Mouse (Mus musculus) heart, adult 2 months (tissue): Measurements from ENCODE around the gene Chd5. TPM values are rescaled to one million over a fixed set of nuclear protein-coding genes. Genes with fewer than 3 reads are reported as not detected.

Experiments used
- DNase-seq, 2 experiments: peaks; one replicate each; pipeline ENCODE4 v3.0.0; 2021
- H3K27ac ChIP-seq: fragments of 200-600 bp; 2 replicates; pipeline ENCODE4 v1.8.1; 2022
- H3K27me3 ChIP-seq: fragments of 200-500 bp; 2 replicates; pipeline ENCODE4 v1.6.1; 2012; ENCODE audit warnings: mild to moderate bottlenecking, low read length, inconsistent platforms, mixed read lengths; ENCODE audit not compliant: control insufficient read depth, insufficient read depth
- H3K36me3 ChIP-seq: fragments of 200-500 bp; 2 replicates; pipeline ENCODE4 v1.6.1; 2012; ENCODE audit warnings: low read length, inconsistent platforms; ENCODE audit not compliant: control insufficient read depth, insufficient read depth
- H3K4me1 ChIP-seq: fragments of 200-500 bp; 2 replicates; pipeline ENCODE4 v1.6.1; 2011; ENCODE audit warnings: low read length; ENCODE audit not compliant: control insufficient read depth, insufficient read depth
- H3K4me3 ChIP-seq: fragments of 200-600 bp; 2 replicates; pipeline ENCODE4 v1.8.1; 2022
- H3K79me2 ChIP-seq: fragments of 200-500 bp; replicated peaks from 2 replicates; pipeline ENCODE4 v1.6.1; 2012; ENCODE audit warnings: mild to moderate bottlenecking, inconsistent platforms, low read length, moderate library complexity, mixed read lengths; ENCODE audit not compliant: control insufficient read depth, insufficient read depth
- H3K9ac ChIP-seq: fragments of 200-500 bp; 2 replicates; pipeline ENCODE4 v1.6.1; 2012; ENCODE audit warnings: low read depth, mild to moderate bottlenecking, control low read depth, inconsistent platforms, low read length, mixed read lengths
- CTCF ChIP-seq: fragments of 200-600 bp; IDR thresholded peaks from 2 replicates; pipeline ENCODE4 v1.8.1; 2022; ENCODE audit warnings: antibody characterized with exemption, mild to moderate bottlenecking, moderate library complexity
- EP300 ChIP-seq: fragments of 200-500 bp; IDR thresholded peaks from 2 replicates; pipeline ENCODE4 v1.6.1; 2011; ENCODE audit warnings: low read depth, low read length, control low read depth; ENCODE audit not compliant: insufficient read depth
- POLR2A ChIP-seq: fragments of 200-500 bp; IDR thresholded peaks from 2 replicates; pipeline ENCODE4 v1.6.1; 2011; ENCODE audit warnings: mild to moderate bottlenecking, low read depth, low read length, control low read depth; ENCODE audit not compliant: insufficient read depth
- WGBS: fragments of 180-500 bp; shearing (Covaris S2); methylation state at CpG from one replicate; pipeline ENCODE4 v1.1.7; 2018; 5-methylcytosine and 5-hydroxymethylcytosine counted together
- intact Hi-C: fragments of 180-260 bp; cut with DNase I; formaldehyde crosslinking; loops from one replicate; pipeline ENCODE4 v1.15.1; 2025
- polyA plus RNA-seq: library from polyadenylated mRNA; depleted of rRNA; stranded (reverse); fragments of >200 nt; gene quantifications from 2 replicates; pipeline ENCODE4 v1.2.3, GENCODE M21; 2012
- total RNA-seq, 2 experiments: library from RNA; stranded (reverse); gene quantifications; 2 replicates each; pipeline ENCODE4 v1.2.3; 2021

Chd5 gene
- total and polyA plus RNA-seq, 3 experiments: 0.13 to 0.48 (median 0.18) TPM

- no peaks in the 10 kb centered on the region for H3K4me1 ChIP-seq
- no peaks in the 10 kb centered on the region for H3K36me3 ChIP-seq
- TF ChIP-seq CTCF: no peak
- no peak for TF ChIP-seq POLR2A
- TF ChIP-seq EP300: no peak
- no peak overlapping the region for H3K4me3 ChIP-seq
- H3K79me2 ChIP-seq: no peaks in the 10 kb centered on the region
- intact Hi-C loops: no loop called here
- WGBS: 68% methylated on average over 14 of the region's 14 CpGs
- no peaks in the 10 kb centered on the region for H3K27me3 ChIP-seq
- no peak overlapping the region for H3K27ac ChIP-seq
- DNase-seq: no peak
- H3K9ac ChIP-seq: no peak overlapping the region
These were observed 15.6 kb downstream of the Chd5 start for GRCm38 (mm10) chr4:152353886-152354637.

- H3K27me3 ChIP-seq: peaks cover 3% of the 10 kb centered on the region; the same call in 1 of the 2 replicates
- H3K9ac ChIP-seq: no peak overlapping the region
- intact Hi-C loops: no loop called here
- no peak overlapping the region for H3K4me3 ChIP-seq
- no peaks in the 10 kb centered on the region for H3K4me1 ChIP-seq
- H3K36me3 ChIP-seq: no peaks in the 10 kb centered on the region
- H3K27ac ChIP-seq: no peak overlapping the region
- WGBS: 64% methylated on average over 7 of the region's 7 CpGs
- TF ChIP-seq CTCF (no peak), EP300 (no peak), POLR2A (no peak)
- DNase-seq: no peak
- no peaks in the 10 kb centered on the region for H3K79me2 ChIP-seq
These were observed 17.2 kb downstream of the Chd5 start for GRCm38 (mm10) chr4:152355672-152356071.

- TF ChIP-seq EP300: no peak
- WGBS: 8% methylated on average over 11 of the region's 11 CpGs
- H3K27ac ChIP-seq: no peak overlapping the region
These were observed 21.2 kb downstream of the Chd5 start for GRCm38 (mm10) chr4:152359700-152360099.

GRCm38 (mm10) chr4:152360855-152361254, 22.4 kb downstream of the Chd5 start:
- WGBS: 4% methylated on average over 24 of the region's 24 CpGs
- peaks cover 6% of the 10 kb centered on the region; the same call in 1 of the 2 replicates for H3K27me3 ChIP-seq

More at GRCm38 (mm10) chr4:152359700-152360099, 21.2 kb downstream of the Chd5 start:
- peaks cover 6% of the 10 kb centered on the region; the same call in 1 of the 2 replicates for H3K27me3 ChIP-seq
- no peak for DNase-seq
- H3K9ac ChIP-seq: no peak overlapping the region
- H3K4me1 ChIP-seq: no peaks in the 10 kb centered on the region
- H3K36me3 ChIP-seq: no peaks in the 10 kb centered on the region
- no peak overlapping the region for H3K4me3 ChIP-seq
- H3K79me2 ChIP-seq: no peaks in the 10 kb centered on the region
- intact Hi-C loops: no loop called here

GRCm38 (mm10) chr4:152362180-152362579, 23.7 kb downstream of the Chd5 start:
- 22% methylated on average over 9 of the region's 9 CpGs for WGBS
- H3K36me3 ChIP-seq: no peaks in the 10 kb centered on the region

More at GRCm38 (mm10) chr4:152360855-152361254, 22.4 kb downstream of the Chd5 start:
- Histone ChIP-seq H3K9ac (no peak overlapping the region), H3K79me2 (no peaks in the 10 kb centered on the region), H3K27ac (no peak overlapping the region), H3K4me3 (no peak overlapping the region), H3K36me3 (no peaks in the 10 kb centered on the region), H3K4me1 (no peaks in the 10 kb centered on the region)
- DNase-seq: no peak
- TF ChIP-seq CTCF (no peak), EP300 (no peak), POLR2A (no peak)
- intact Hi-C loops: no loop called here

GRCm38 (mm10) chr4:152365228-152365627, 26.8 kb downstream of the Chd5 start:
- H3K36me3 ChIP-seq: no peaks in the 10 kb centered on the region
- no peak overlapping the region for H3K4me3 ChIP-seq
- H3K4me1 ChIP-seq: no peaks in the 10 kb centered on the region
- no peak overlapping the region for H3K9ac ChIP-seq
- no peak overlapping the region for H3K27ac ChIP-seq
- no peak for DNase-seq
- 66% methylated on average over 7 of the region's 7 CpGs for WGBS
- H3K79me2 ChIP-seq: no peaks in the 10 kb centered on the region
- H3K27me3 ChIP-seq: peaks cover 6% of the 10 kb centered on the region; the same call in 1 of the 2 replicates
- intact Hi-C loops: no loop called here
- TF ChIP-seq POLR2A (no peak), EP300 (no peak), CTCF (no peak)

More at GRCm38 (mm10) chr4:152362180-152362579, 23.7 kb downstream of the Chd5 start:
- no peaks in the 10 kb centered on the region for H3K79me2 ChIP-seq
- peaks cover 6% of the 10 kb centered on the region; the same call in 1 of the 2 replicates for H3K27me3 ChIP-seq
- no peak overlapping the region for H3K4me3 ChIP-seq
- no peak for TF ChIP-seq EP300
- TF ChIP-seq CTCF: no peak
- TF ChIP-seq POLR2A: no peak
- no peak overlapping the region for H3K27ac ChIP-seq
- H3K4me1 ChIP-seq: no peaks in the 10 kb centered on the region
- H3K9ac ChIP-seq: no peak overlapping the region
- no peak for DNase-seq
- intact Hi-C loops: no loop called here
